Mouse (Mus musculus) MEL (cell line): Measurements from ENCODE around the gene Tsr1. TPM values are rescaled to one million over a fixed set of nuclear protein-coding genes. Genes with fewer than 3 reads are reported as not detected.

Experiments
- DNase-seq: peaks from one replicate; pipeline ENCODE4 v3.0.0; 2011; ENCODE audit warnings: low read depth, low spot score
- H3K27ac ChIP-seq: 2 replicates; pipeline ENCODE4 v1.5.1; 2012; ENCODE audit warnings: low read depth, mild to moderate bottlenecking, control low read depth, low read length, moderate library complexity; ENCODE audit not compliant: control insufficient read depth
- H3K27me3 ChIP-seq, 2 experiments: fragments of 150-350 bp in 1 of 2; sonication (generic) in 1 of 2; 2 replicates each; pipeline ENCODE4 v1.6.1; 2012; ENCODE audit warnings: low read length in 2 of 2, mild to moderate bottlenecking in 2 of 2, improper control_type of control experiment in 1 of 2, moderate library complexity in 1 of 2; ENCODE audit not compliant: insufficient read depth in 2 of 2, control insufficient read depth in 1 of 2
- H3K36me3 ChIP-seq, 2 experiments: 2 replicates each; pipeline ENCODE4 v1.6.1; 2012 to 2014; ENCODE audit warnings: low read length in 2 of 2, improper control_type of control experiment in 1 of 2, inconsistent platforms in 1 of 2, mild to moderate bottlenecking in 1 of 2; ENCODE audit not compliant: insufficient read depth in 2 of 2, control insufficient read depth in 1 of 2
- H3K4me1 ChIP-seq, 2 experiments: fragments of 150-350 bp in 1 of 2; sonication (generic) in 1 of 2; 2 replicates each; pipeline ENCODE4 v1.6.1; 2012; ENCODE audit warnings: low read length in 2 of 2, improper control_type of control experiment in 1 of 2, mild to moderate bottlenecking in 1 of 2; ENCODE audit not compliant: insufficient read depth in 2 of 2, control insufficient read depth in 1 of 2
- H3K4me3 ChIP-seq, 2 experiments: fragments of 150-350 bp in 1 of 2; sonication (generic) in 1 of 2; 2 replicates each; pipeline ENCODE4 v1.5.1; 2012; ENCODE audit warnings: low read depth in 2 of 2, low read length in 2 of 2, mild to moderate bottlenecking in 2 of 2, moderate library complexity in 2 of 2, control low read depth in 1 of 2, improper control_type of control experiment in 1 of 2; ENCODE audit not compliant: control insufficient read depth in 1 of 2, insufficient read depth in 1 of 2
- H3K79me2 ChIP-seq: 2 replicates; pipeline ENCODE4 v1.6.1; 2012; ENCODE audit warnings: mild to moderate bottlenecking, low read length, moderate library complexity; ENCODE audit not compliant: control insufficient read depth, poor library complexity, insufficient read depth
- H3K9ac ChIP-seq: 2 replicates; pipeline ENCODE4 v1.6.1; 2012; ENCODE audit warnings: low read depth, mild to moderate bottlenecking, control low read depth, low read length, moderate library complexity; ENCODE audit not compliant: control insufficient read depth, poor library complexity, severe bottlenecking
- H3K9me3 ChIP-seq: fragments of 150-350 bp; sonication (generic); replicated peaks from 2 replicates; pipeline ENCODE4 v1.6.1; 2012; ENCODE audit warnings: mild to moderate bottlenecking, low read length, improper control_type of control experiment, moderate library complexity; ENCODE audit not compliant: insufficient read depth
- BHLHE40 ChIP-seq: IDR thresholded peaks from 2 replicates; pipeline ENCODE4 v1.6.1; 2012; ENCODE audit warnings: low read depth, mild to moderate bottlenecking, inconsistent platforms, low read length, improper control_type of control experiment, borderline replicate concordance
- CHD1 ChIP-seq: IDR thresholded peaks from 2 replicates; pipeline ENCODE4 v1.6.1; 2012; ENCODE audit warnings: low read depth, mild to moderate bottlenecking, inconsistent platforms, low read length, improper control_type of control experiment
- CTCF ChIP-seq, 3 experiments: IDR thresholded peaks in 2 of 3; conservative IDR thresholded peaks in 1 of 3; 2 replicates each; pipeline ENCODE4 v1.5.1; 2011 to 2012; ENCODE audit warnings: low read length in 3 of 3, low read depth in 2 of 3, mild to moderate bottlenecking in 2 of 3, improper control_type of control experiment in 1 of 3, inconsistent platforms in 1 of 3, mixed read lengths in 1 of 3, moderate library complexity in 1 of 3; ENCODE audit not compliant: control insufficient read depth in 1 of 3, insufficient read depth in 1 of 3, poor library complexity in 1 of 3, severe bottlenecking in 1 of 3
- ELF1 ChIP-seq: IDR thresholded peaks from 2 replicates; pipeline ENCODE4 v1.6.1; 2014; ENCODE audit warnings: low read depth, mild to moderate bottlenecking, inconsistent platforms, low read length, improper control_type of control experiment, moderate library complexity
- EP300 ChIP-seq, 2 experiments: IDR thresholded peaks; 2 replicates each; pipeline ENCODE4 v1.6.1; 2011; ENCODE audit warnings: improper control_type of control experiment in 2 of 2, low read length in 2 of 2, low read depth in 1 of 2, mild to moderate bottlenecking in 1 of 2
- ETS1 ChIP-seq: IDR thresholded peaks from 2 replicates; pipeline ENCODE4 v1.6.1; 2012; ENCODE audit warnings: low read depth, mild to moderate bottlenecking, inconsistent platforms, low read length, improper control_type of control experiment, moderate library complexity
- JUND ChIP-seq: IDR thresholded peaks from 2 replicates; pipeline ENCODE4 v1.6.1; 2011; ENCODE audit warnings: low read depth, mild to moderate bottlenecking, improper control_type of control experiment, low read length
- MAFK ChIP-seq: IDR thresholded peaks from 2 replicates; pipeline ENCODE4 v1.6.1; 2011; ENCODE audit warnings: low read depth, mild to moderate bottlenecking, low read length, improper control_type of control experiment, borderline replicate concordance
- MAX ChIP-seq: IDR thresholded peaks from 2 replicates; pipeline ENCODE4 v1.6.1; 2011; ENCODE audit warnings: low read length, improper control_type of control experiment
- MAZ ChIP-seq: IDR thresholded peaks from 2 replicates; pipeline ENCODE4 v1.6.1; 2012; ENCODE audit warnings: low read depth, mild to moderate bottlenecking, inconsistent platforms, low read length, improper control_type of control experiment
- MEF2A ChIP-seq: IDR thresholded peaks from 2 replicates; pipeline ENCODE4 v1.6.1; 2014; ENCODE audit warnings: low read depth, mild to moderate bottlenecking, inconsistent platforms, low read length, improper control_type of control experiment; ENCODE audit not compliant: poor library complexity, insufficient replicate concordance, severe bottlenecking; ENCODE audit errors: extremely low read depth
- MXI1 ChIP-seq: IDR thresholded peaks from 2 replicates; pipeline ENCODE4 v1.6.1; 2011; ENCODE audit warnings: mild to moderate bottlenecking, low read depth, low read length, improper control_type of control experiment
- POLR2A ChIP-seq, 2 experiments: IDR thresholded peaks; 2 replicates each; pipeline ENCODE4 v1.6.1; 2011 to 2012; ENCODE audit warnings: low read length in 2 of 2, mild to moderate bottlenecking in 2 of 2, control low read depth in 1 of 2, improper control_type of control experiment in 1 of 2, low read depth in 1 of 2, moderate library complexity in 1 of 2; ENCODE audit not compliant: control insufficient read depth in 1 of 2, insufficient read depth in 1 of 2, poor library complexity in 1 of 2
- POLR2AphosphoS2 ChIP-seq: IDR thresholded peaks from 2 replicates; pipeline ENCODE4 v1.6.1; 2011; ENCODE audit warnings: low read length, improper control_type of control experiment
- RAD21 ChIP-seq: IDR thresholded peaks from 2 replicates; pipeline ENCODE4 v1.6.1; 2011; ENCODE audit warnings: mild to moderate bottlenecking, low read depth, low read length, improper control_type of control experiment
- RCOR1 ChIP-seq: IDR thresholded peaks from 2 replicates; pipeline ENCODE4 v1.6.1; 2012; ENCODE audit warnings: low read depth, mild to moderate bottlenecking, inconsistent platforms, low read length, improper control_type of control experiment
- USF1 ChIP-seq: IDR thresholded peaks from 2 replicates; pipeline ENCODE4 v1.6.1; 2014; ENCODE audit warnings: low read depth, mild to moderate bottlenecking, inconsistent platforms, low read length, improper control_type of control experiment, moderate library complexity
- USF2 ChIP-seq, 2 experiments: IDR thresholded peaks; 2 replicates each; pipeline ENCODE4 v1.6.1; 2011 to 2012; ENCODE audit warnings: improper control_type of control experiment in 2 of 2, low read length in 2 of 2, borderline replicate concordance in 1 of 2, inconsistent platforms in 1 of 2, low read depth in 1 of 2, mild to moderate bottlenecking in 1 of 2; ENCODE audit not compliant: insufficient read depth in 1 of 2
- ZC3H11A ChIP-seq: IDR thresholded peaks from 2 replicates; pipeline ENCODE4 v1.6.1; 2012; ENCODE audit warnings: low read depth, mild to moderate bottlenecking, inconsistent platforms, low read length, improper control_type of control experiment
- ZKSCAN1 ChIP-seq: IDR thresholded peaks from 2 replicates; pipeline ENCODE4 v1.6.1; 2012; ENCODE audit warnings: low read depth, mild to moderate bottlenecking, inconsistent platforms, low read length, improper control_type of control experiment, moderate library complexity
- ZMIZ1 ChIP-seq: IDR thresholded peaks from 2 replicates; pipeline ENCODE4 v1.6.1; 2012; ENCODE audit warnings: low read depth, mild to moderate bottlenecking, inconsistent platforms, low read length, improper control_type of control experiment, moderate library complexity
- polyA plus RNA-seq, 2 experiments: library from polyadenylated mRNA; stranded (reverse) in 1 of 2; unstranded in 1 of 2; fragments of >175 nt in 1 of 2; fragments of >200 nt in 1 of 2; gene quantifications; 2 replicates each; pipeline versions ENCODE4 v1.2.1 to v1.2.4; 2012; ENCODE audit warnings: low replicate concordance in 2 of 2, low read depth in 1 of 2; ENCODE audit not compliant: insufficient read length in 2 of 2, insufficient read depth in 1 of 2, missing spikeins in 1 of 2
- total RNA-seq: library from RNA; depleted of rRNA; stranded (reverse); fragments of 300-350 nt; gene quantifications from 2 replicates; pipeline ENCODE4 v1.2.3, GENCODE M21; 2012

Gene Tsr1
- total and polyA plus RNA-seq, 3 experiments, result 123 to 178 (median 129) TPM

DNA sequence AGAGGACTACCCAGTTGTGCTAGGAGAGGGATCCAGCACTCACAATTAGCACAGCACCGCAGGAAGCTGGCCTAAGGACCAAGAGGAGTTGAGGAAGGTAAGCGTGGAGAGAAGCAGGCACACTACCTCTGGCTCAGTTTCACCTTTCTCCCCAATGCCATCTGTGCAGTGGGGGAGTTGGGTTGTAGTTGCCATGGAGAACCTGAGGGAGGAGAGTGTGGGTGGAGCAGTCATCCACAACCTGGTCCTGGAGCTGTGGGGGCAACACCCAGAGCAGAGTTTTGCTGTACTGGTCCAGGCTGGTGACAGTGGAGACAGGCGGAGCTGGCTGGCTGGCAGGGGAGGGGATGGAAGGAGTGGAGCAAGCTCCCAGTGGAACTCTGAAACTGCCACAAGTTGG is 23.2 kb upstream of the Tsr1 start:
- H3K4me3 ChIP-seq, result no peak overlapping the region
- no peaks in the 10 kb centered on the region for H3K9me3 ChIP-seq
- no peaks in the 10 kb centered on the region for H3K79me2 ChIP-seq
- no peak for TF ChIP-seq ETS1
- TF ChIP-seq ZMIZ1, result no peak
- TF ChIP-seq CTCF (IDR thresholded peaks at IDR 0.05 in 2 of 3, conservative IDR thresholded peaks at IDR 0.05 in 1 of 3; ENCODE audit: control insufficient read depth in 1 of 3, insufficient read depth in 1 of 3, low read depth in 2 of 3, low read length in 3 of 3, poor library complexity in 1 of 3, severe bottlenecking in 1 of 3), result no peak
- TF ChIP-seq MXI1, result no peak
- TF ChIP-seq RCOR1, result no peak
- no peak for TF ChIP-seq USF2 (IDR thresholded peaks at IDR 0.05; ENCODE audit: borderline replicate concordance in 1 of 2, insufficient read depth in 1 of 2, low read depth in 1 of 2, low read length in 2 of 2)
- TF ChIP-seq POLR2AphosphoS2, result no peak
- TF ChIP-seq MAFK, result no peak
- TF ChIP-seq ZKSCAN1, result no peak
- TF ChIP-seq MAX, result no peak
- TF ChIP-seq MEF2A, result no peak
- no peak for TF ChIP-seq ZC3H11A
- TF ChIP-seq MAZ, result no peak
- no peak for TF ChIP-seq USF1
- no peak for TF ChIP-seq EP300 (IDR thresholded peaks at IDR 0.05; ENCODE audit: low read depth in 1 of 2, low read length in 2 of 2)
- no peak for TF ChIP-seq CHD1
- TF ChIP-seq BHLHE40, result no peak
- no peak for TF ChIP-seq ELF1
- TF ChIP-seq, all 39 proteins: peak for 0
- no peaks in the 10 kb centered on the region for H3K4me1 ChIP-seq
- no peak overlapping the region for H3K9ac ChIP-seq
- H3K27me3 ChIP-seq, result no peaks in the 10 kb centered on the region
- DNase-seq, result no peak
- H3K36me3 ChIP-seq, result no peaks in the 10 kb centered on the region
- H3K27ac ChIP-seq, result no peak overlapping the region

DNA sequence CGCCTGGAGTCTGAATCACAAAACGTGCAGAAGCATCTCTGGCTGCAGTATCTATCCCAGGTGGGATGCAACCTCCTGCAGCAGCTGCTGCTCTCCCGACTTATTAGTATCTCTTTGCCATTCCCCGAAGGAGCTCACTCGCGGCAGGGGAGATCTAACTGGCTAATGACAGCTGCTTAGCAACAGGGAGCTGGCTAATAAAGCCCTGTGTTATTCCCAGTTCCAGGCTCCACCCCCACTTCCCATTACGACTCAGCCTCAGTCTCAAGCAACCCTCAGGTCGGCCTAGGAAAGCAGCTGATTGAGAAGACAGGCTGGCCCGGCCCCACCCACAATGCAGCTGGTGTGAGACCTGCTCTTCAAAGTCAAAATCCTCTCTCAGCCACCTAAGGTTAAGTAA is 21.1 kb upstream of the Tsr1 start:
- Histone ChIP-seq H3K27ac (no peak overlapping the region), H3K36me3 (no peaks in the 10 kb centered on the region), H3K4me1 (no peaks in the 10 kb centered on the region), H3K9ac (no peak overlapping the region), H3K79me2 (no peaks in the 10 kb centered on the region), H3K9me3 (no peaks in the 10 kb centered on the region), H3K27me3 (no peaks in the 10 kb centered on the region), H3K4me3 (no peak overlapping the region)
- no peak for TF ChIP-seq ELF1
- no peak for TF ChIP-seq JUND
- no peak for TF ChIP-seq USF1
- no peak for TF ChIP-seq POLR2A (IDR thresholded peaks at IDR 0.05; ENCODE audit: control insufficient read depth in 1 of 2, insufficient read depth in 1 of 2, low read depth in 1 of 2, low read length in 2 of 2, poor library complexity in 1 of 2)
- TF ChIP-seq ZMIZ1, result no peak
- TF ChIP-seq BHLHE40, result no peak
- TF ChIP-seq RAD21, result no peak
- DNase-seq, result no peak
